11 mouse cellular contexts compared by ENCODE assay signal in the genomic region with DNA sequence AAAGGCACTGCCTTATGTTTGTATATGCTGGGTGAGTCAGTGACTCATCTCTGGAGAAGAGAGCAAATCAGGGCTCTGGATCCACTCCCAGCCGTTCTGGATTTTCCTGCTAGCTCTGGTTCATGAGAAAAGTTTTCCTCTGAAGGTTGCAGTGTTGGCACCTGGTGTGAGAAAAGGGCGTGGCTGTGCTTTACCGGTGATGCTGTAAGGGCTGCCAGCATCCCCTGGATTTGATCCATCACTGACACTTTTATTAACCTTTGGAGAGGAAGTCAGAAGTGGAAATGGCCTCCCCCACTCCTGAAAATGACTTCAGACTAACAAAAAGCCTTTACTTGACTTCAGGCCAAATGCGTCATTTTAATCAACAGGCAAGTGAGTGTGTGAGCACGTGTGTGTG. TPM values are rescaled to one million over a fixed set of nuclear protein-coding genes. Genes with fewer than 3 reads are reported as not detected.
A peak's percentile ranks its signal among the peaks of the same experiment; 100 is the strongest.
DNase-seq lines count a peak whose midpoint lies in the region; ATAC-seq and TF ChIP-seq lines count a peak whose summit lies in the region.
"Had no signal": no experiment of that assay in that cellular context is flagged by ENCODE, and none has a peak within 500 bp of the region (broad histone marks: within the 10 kb centered on the region; RNA-seq: fewer than 3 reads in every experiment).

No protein-coding gene starts in this region.

- no peak for TF ChIP-seq CTCF in hindbrain, postnatal 0 days (IDR thresholded peaks at IDR 0.05; ENCODE audit: low read depth)

- intact Hi-C loops in heart, postnatal 10 days (cut with DNase I), result loop anchor here (2.0 to 10.0 kb wide), 2 partner anchors 15 to 221 kb away; partner anchors contain the start of gene Sptb

- no peaks in the 10 kb centered on the region for H3K27me3 ChIP-seq in limb, embryonic 13.5 days
- no peaks in the 10 kb centered on the region for H3K27me3 ChIP-seq in limb, embryonic 10.5 days (ENCODE audit: low read depth, poor library complexity, severe bottlenecking)
- H3K27me3 ChIP-seq in hindbrain, postnatal 0 days (ENCODE audit: insufficient read depth, low read length), result no peaks in the 10 kb centered on the region

- ATAC-seq in limb, embryonic 13.5 days (ENCODE audit: low FRiP score, low read depth), result 0 out of 2 replicates have a peak, but pooled peaks have one; percentile 54
- no peak for ATAC-seq in hindbrain, postnatal 0 days

- no peak overlapping the region for H3K4me2 ChIP-seq in limb, embryonic 13.5 days (replicated peaks)
- no peak overlapping the region for H3K4me2 ChIP-seq in hindbrain, postnatal 0 days (ENCODE audit: low read depth, low read length)

- peaks cover 11% of the 10 kb centered on the region; the same call in 1 of the 2 replicates for H3K9me3 ChIP-seq in limb, embryonic 13.5 days
- H3K9me3 ChIP-seq in limb, embryonic 10.5 days (replicated peaks), result no peaks in the 10 kb centered on the region
- no peaks in the 10 kb centered on the region for H3K9me3 ChIP-seq in hindbrain, postnatal 0 days (ENCODE audit: low read length)

- H3K9ac ChIP-seq in limb, embryonic 13.5 days, result no peak overlapping the region
- H3K9ac ChIP-seq in hindbrain, postnatal 0 days (replicated peaks; ENCODE audit: low read length), result no peak overlapping the region

- H3K4me1 ChIP-seq in limb, embryonic 13.5 days, result 0 out of 2 replicates have a peak, but pooled peaks cover 7% of the 10 kb centered on the region
- 0 out of 2 replicates have a peak, but pooled peaks cover 4% of the 10 kb centered on the region for H3K4me1 ChIP-seq in limb, embryonic 10.5 days
- H3K4me1 ChIP-seq in hindbrain, postnatal 0 days (ENCODE audit: insufficient read depth, low read length), result no peaks in the 10 kb centered on the region

- 32% methylated on average over 5 of the region's 5 CpGs for WGBS in limb, embryonic 13.5 days
- WGBS in limb, embryonic 10.5 days, result 53% methylated on average over 5 of the region's 5 CpGs
- WGBS in hindbrain, postnatal 0 days, result 47% methylated on average over 5 of the region's 5 CpGs

- DNase-seq in adrenal gland, adult 2 months, result peak; percentile 14
- DNase-seq in adrenal gland, postnatal 25 days, result no peak
- DNase-seq in limb, embryonic 10.5 days (ENCODE audit: low spot score), result no peak
- peak; percentile 73 to 78 for DNase-seq in heart, postnatal 10 days
- peak; percentile 67 for DNase-seq in skeletal muscle tissue, adult 2 months (ENCODE audit: low read depth, low spot score)
- no peak for DNase-seq in hindbrain, postnatal 0 days (ENCODE audit: low spot score)
- DNase-seq in T-cell, adult 2 months (ENCODE audit: low spot score), result no peak
- DNase-seq: cerebellum, adult 9-11 months; thymus, postnatal 14 days had no signal

- H3K27ac ChIP-seq in limb, embryonic 13.5 days, result no peak overlapping the region
- H3K27ac ChIP-seq in limb, embryonic 10.5 days, result no peak overlapping the region
- no peak overlapping the region for H3K27ac ChIP-seq in hindbrain, postnatal 0 days

- no peaks in the 10 kb centered on the region for H3K36me3 ChIP-seq in limb, embryonic 13.5 days
- no peaks in the 10 kb centered on the region for H3K36me3 ChIP-seq in limb, embryonic 10.5 days
- no peaks in the 10 kb centered on the region for H3K36me3 ChIP-seq in hindbrain, postnatal 0 days (ENCODE audit: insufficient read depth, low read length)

- no peak overlapping the region for H3K4me3 ChIP-seq in limb, embryonic 13.5 days
- H3K4me3 ChIP-seq in limb, embryonic 10.5 days, result no peak overlapping the region
- H3K4me3 ChIP-seq in hindbrain, postnatal 0 days (ENCODE audit: low read length), result no peak overlapping the region
- H3K4me3 ChIP-seq: megakaryocyte, embryonic 14.5 days had no signal

RNA-seq across cellular contexts. Expression of gene Plekhg3, which starts 37.2 kb away (rescaled TPM):
- total RNA-seq in adrenal gland, adult 2 months (2021), result 10 to 100 TPM in 1 of 2 experiments, 1 to 10 TPM in 1; 9.9 to 17.5 TPM
- polyA plus RNA-seq in adrenal gland, adult 2 months (2012; rRNA removed), result 5.1 and 7.9 TPM in 2 replicates
- total RNA-seq in adrenal gland, postnatal 25 days (2021), result 12.2 and 14.7 TPM in 2 replicates
- 5.6 and 7.2 TPM in 2 replicates for polyA plus RNA-seq in limb, embryonic 13.5 days (2015; fragmentation: Nextera tagmentation; extraction: Ambion mirVana)
- polyA plus RNA-seq in limb, embryonic 10.5 days (2016; fragmentation: Nextera tagmentation; extraction: Ambion mirVana), result 5.7 and 6.2 TPM in 2 replicates
- total RNA-seq in heart, postnatal 10 days (2021), result 10 to 100 TPM; 22.7 to 24.6 TPM
- total RNA-seq in hindbrain, postnatal 0 days (2014; rRNA removed), result 5.4 and 6.8 TPM in 2 replicates
- polyA plus RNA-seq in hindbrain, postnatal 0 days (2015; fragmentation: Nextera tagmentation; extraction: Ambion mirVana), result 1.3 and 1.8 TPM in 2 replicates

Comparison
In these comparisons a context has a peak if more than half of its experiments do, and no peak if none do; other contexts are left out.
1. DNase-seq: peak in adrenal gland, adult 2 months (single experiment), heart, postnatal 10 days (2 of 2) and skeletal muscle tissue, adult 2 months (single experiment); none in adrenal gland, postnatal 25 days (single experiment), limb, embryonic 10.5 days (single experiment), hindbrain, postnatal 0 days (single experiment) and T-cell, adult 2 months (single experiment).